Mouse (Mus musculus) lung, postnatal 36 days (tissue): Measurements from ENCODE around the gene Tpm1.

Experiments used
- DNase-seq: peaks from one replicate; pipeline ENCODE4 v3.0.0; 2022; ENCODE audit warnings: mixed read lengths

The Tpm1 gene

DNA sequence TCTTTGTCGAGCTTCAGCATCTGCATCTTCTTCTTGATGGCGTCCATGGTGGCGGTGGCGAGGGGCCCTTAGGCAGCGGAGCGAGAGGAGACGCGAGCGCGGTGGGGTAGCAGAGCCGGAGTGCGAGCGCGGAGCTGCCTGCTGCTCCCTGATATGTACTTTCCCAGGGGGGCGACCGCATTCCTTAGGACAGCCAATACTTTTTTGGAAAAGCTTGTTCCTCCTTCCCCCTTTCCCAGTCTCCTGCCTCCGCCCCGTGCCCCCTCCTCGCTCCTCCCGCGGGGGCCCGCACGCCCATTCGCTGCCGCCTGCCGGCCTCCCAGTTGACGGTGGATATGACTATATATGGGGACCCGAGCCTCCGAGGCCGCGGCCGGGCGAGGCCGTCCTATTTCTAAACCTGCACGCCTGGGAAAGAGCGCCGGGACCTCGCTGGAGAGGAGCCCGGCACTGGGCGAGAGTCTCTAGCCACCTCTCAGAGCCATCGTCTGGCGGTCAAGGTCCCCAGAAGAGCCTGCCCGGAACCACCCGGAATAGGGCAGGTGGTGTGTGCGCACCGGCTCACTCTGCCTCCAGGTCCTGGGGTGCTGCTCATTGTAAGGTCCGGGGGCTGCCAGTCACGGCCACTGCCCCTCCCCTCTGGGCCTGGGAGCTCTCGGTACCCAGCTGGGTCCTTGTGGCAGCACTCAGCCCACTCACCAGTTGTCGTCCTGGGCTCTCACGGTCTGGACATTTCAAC lies at the start of gene Tpm1:
Gene Tpm1, minus strand, starts transcription at position 321 of the 739 bp plus-strand sequence.
- DNase-seq, result peak; percentile 68

DNA sequence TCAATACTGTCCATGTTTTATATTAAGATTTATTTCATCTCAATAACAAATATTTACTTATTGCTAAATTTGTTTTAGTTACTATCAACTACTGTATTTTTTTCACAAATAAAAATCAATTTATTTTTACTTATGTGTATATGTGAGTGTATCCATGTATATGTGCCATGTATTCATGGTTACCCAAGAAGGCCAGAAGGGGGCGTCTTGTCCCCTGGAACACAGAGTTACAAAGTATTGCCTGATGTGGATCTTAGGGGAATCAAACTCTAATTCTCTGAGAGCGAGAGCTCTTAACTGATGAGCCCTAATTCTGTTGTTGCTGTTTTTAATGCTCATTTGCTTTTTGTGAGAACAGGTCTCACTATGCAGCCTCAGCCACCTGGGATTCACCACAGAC lies 45.2 kb upstream of the Tpm1 start:
- DNase-seq, result no peak

DNA sequence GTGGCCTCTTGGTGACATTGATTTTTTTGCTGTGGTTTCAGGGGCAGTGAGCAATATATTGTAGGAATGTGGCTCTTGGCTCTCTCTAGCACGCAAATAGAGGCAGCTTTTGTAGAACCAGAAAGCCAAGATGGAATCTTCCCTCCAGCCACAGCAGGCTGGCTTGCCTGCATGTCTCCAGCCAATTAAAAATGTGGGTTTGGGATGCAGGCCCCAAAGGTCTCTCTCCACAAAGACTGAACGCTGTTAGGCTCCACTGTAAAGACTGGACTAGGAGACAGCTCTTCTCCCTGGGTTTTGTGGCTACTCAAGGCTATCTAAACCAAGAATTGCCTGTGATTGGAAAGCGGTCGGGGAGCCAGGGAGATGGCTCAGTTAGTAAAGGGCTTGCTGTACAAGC lies 43.0 kb upstream of the Tpm1 start:
- no peak for DNase-seq

DNA sequence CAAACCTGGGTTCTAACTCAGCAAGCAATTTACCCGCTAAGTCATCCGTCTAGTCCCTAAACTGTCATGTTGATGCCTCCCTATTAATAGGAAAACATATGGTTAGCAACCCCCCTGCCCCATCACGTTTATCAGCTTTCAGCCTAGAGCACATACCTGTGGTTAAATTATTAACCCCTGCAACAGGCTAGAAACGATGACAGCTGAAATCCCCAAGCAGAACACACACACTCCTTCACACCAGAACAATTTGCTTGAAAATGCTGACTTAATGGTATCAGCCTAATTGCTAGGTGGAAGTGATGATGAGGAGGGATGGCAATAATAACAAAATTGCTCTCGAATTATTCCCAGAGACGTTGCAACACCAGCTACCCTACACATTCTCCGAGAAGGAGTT lies 42.4 kb upstream of the Tpm1 start:
- DNase-seq, result no peak

DNA sequence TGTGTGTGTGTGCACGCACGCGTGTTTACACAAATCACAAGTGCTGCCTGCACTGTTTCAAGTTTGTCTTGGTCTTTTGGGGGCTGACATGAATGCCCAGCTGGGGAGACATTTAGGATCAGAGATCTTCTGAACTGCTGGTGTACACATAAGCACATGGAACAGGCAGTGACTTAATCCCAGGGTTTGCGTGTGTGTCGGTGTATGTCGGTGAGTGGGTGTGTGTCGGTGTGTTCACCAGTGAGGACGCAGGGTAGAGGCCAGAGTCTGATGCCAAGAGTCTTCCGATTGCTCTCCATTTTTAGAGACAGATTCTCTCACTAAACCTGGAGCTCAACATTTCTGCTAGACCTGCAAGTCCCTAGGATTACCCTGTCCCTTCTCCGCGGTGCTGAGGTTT lies 41.9 kb upstream of the Tpm1 start:
- no peak for DNase-seq

DNA sequence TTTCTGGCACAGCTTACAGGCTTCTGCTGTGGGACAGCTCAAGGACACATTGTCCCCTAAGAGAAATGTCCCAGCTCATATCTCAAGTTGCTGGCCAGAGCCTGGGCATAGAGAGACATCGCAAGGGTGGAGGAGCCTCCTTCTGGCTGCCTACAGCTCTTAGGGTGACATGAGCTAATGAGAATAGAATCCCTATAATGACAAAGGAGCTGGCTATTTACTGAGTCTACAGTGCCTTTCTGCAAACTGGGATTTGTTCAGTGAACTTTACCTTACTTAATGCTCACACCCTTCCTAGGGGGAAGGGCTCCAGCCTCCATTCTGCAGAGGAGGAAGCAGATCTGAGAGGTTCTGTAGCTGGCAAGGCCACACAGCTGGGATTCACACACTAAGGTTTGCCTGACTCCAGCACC lies 41.4 kb upstream of the Tpm1 start:
- DNase-seq, result no peak

DNA sequence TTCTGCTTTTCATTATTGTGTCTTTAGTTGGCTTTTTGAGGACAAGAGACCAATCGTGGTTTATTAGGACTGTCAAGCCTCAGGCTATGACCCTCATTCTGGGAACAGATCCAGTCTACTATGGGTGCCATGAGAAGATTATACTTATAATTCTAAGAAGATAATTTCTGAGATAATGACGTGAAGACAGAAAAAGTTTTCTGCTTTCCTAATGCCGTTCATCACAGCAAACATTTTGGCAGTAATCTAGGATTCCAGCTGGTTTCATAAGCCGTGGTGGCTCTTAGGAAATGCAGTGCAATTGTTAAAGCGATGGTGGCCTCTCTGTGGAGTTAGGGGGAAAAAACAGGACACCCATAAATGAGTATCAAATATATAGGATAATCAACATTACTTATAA lies 40.0 kb upstream of the Tpm1 start:
- peak; percentile 18 for DNase-seq

DNA sequence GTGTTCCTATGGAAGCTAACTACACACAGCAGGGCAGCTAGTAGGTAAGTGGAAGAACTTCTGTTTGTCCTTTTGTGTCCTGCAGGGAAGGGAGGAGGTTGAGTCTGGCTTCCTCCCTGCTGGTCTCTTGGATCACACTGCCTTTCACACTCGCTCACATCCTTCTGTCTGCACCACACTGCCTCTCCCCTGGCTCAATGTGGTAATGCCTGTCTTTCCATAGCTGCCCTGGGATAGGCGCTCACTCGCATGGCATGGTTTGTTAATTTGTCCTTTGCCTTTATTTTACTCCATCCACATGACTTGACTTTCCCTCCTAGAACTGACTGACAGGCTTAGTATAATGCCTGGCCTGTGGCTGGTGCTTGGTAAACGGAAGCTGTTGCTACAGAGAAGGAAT lies 34.6 kb upstream of the Tpm1 start:
- no peak for DNase-seq

DNA sequence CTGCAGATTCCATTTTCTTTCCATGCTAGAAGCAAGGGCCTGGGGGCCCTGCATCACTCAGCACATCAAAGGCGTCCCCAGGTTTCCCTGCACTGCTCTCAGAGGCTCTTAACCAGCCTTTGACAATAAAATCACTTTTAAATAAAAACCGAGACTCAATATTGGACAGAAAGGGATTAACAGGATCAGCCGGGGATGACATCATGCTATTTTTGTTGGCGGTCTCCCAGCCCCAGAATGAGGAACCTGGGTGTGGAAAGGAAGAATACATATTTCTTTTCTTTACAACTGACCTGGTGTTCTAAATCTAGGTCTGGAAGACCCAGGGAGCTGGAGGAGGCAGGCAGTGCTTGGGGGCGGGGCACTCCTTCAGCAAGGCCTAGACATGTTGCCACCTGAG lies 32.5 kb upstream of the Tpm1 start:
- no peak for DNase-seq

DNA sequence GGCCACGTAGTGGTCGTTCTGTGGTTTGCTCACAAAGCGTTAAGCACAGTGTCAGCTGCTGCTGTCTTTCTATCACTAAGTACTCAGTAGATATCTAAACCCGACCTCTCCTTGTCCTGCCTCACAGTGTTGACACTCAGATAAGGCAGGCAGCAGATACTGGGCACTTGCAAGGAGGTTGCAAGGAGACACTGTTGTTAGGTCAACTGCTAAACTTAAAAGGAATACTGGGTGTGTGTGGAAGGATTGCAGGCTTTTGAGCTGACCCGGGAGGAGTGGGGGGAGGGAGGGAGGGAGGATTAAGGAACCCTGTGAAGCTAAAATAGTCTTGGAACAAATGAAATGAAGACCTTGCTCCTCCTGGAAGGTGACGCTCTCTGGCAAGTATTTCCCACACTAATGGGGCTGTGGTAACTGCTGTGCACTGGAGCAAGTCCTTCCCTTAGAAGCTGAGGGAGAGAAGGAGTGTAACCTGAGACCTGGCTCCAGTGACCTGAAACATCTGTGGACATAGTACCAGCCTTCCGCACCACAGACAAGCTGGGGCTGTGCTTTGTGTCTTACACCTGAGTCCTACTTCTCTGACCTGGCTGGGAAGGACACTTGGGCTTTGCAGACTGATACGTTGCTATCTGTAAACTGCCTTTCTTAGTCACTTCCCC lies 28.6 kb upstream of the Tpm1 start:
- DNase-seq, result no peak

DNA sequence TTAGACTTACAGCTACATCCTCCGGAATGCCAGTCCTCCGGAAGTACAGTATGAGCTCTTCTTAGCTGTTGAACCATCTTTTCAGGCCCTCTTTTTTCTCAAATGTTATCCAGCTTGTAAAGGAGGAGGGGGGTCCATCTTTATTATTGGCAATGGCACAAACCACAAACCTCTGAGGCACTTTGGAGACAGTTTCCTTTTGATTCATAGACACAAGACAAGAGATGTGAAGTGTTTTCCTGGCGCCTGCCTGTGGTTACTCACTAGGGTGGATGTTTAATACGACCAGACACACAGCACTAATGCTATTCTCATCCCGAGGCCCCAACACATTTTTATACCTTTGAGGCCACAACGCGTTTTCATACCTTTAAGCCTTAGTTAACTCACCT lies 28.1 kb upstream of the Tpm1 start:
- no peak for DNase-seq

DNA sequence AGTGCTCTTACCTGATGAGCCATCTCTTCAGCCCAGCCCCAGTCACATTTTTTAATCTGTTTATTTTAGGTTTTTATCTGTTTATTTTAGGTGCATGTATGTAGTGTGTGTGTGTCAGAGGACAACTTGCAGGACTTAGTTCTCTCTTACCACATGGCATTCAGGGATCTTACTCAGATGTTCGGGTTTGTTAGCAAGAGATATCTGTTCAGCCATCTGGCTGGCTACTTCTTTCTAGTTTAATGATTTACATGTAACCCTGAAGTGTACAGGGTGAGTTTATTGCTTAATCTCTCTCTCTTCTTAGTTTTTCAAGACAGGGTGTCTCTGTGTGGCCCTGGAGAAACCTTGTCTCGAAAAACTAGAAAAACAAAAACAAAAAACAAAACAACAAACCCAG lies 23.0 kb upstream of the Tpm1 start:
- DNase-seq, result no peak

DNA sequence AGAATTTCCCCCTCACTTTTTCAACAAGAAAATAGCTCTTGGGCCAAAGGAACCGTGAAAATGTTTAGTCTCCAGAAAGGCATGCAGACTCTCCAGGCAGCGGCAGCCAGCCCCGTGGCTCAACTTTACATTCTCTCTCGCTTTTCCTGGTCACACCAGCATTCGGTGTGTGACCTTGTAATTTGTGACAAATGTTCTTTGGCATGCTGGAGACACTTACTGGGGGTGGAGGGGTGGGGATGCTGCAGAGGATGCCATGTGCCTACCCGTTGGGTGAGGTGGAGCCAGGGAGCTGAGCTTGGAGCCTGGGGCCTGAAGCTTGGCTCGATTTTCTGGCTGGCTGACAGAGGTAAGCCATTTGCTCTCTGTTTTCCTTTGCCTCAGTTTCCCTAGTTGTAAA lies 22.4 kb upstream of the Tpm1 start:
- DNase-seq, result no peak

DNA sequence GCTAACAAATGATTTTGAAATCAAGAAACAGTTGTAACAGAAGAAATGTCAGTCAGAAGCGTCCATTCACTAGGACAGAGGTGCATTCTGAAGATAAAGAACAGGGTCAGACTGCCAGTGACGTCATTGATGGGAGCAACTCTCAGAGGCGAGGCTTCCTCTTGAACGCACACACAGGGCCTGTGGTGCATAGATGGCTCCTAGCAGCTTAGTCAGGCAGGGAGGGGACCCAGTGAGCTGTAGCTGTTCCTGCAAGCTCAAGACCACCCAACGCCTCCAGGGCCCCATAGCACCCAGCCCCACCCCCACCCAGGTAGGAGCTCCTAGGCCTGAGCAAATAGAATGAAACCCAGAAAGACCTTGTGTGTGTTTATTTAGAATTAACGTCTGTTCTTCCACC lies 21.9 kb upstream of the Tpm1 start:
- no peak for DNase-seq

DNA sequence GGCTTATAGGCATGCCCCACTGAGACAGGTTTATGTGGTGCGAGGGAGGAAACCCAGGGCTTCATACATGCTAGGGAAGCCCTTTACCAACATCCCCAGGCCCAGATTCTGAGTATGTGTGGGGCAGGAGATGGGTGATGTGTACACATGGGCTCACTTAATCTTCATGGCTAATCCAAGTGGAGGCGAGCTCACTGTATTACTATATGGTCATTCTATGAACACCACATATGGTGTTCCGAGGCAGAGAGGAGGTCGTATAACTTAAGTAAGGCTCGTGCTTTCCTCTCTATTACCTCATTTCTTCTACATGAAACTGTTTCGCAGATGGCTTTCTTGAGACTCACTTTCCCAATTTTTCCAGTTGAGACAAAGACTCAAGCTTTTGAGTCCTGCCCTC lies 17.4 kb upstream of the Tpm1 start:
- no peak for DNase-seq

DNA sequence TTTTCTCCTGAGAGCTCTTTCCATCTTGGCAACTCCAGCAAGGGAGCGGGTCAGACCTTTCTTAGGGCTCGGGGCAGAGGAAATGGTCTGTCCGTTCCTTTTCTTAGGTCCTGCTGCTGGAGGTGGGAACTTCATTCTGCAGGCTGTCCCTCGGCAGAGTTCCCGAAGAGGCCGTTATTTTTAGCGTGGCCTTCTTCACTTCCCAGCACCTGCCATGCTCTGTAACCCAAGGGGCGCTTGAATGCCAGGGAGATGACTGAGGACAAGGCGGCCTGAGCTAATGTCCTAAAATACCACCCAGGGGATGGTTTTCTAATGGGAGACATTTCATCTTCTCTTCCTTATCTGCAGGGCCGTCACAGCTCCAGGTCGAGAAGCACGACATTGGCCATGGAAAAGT lies 10.5 kb upstream of the Tpm1 start:
- DNase-seq, result no peak

DNA sequence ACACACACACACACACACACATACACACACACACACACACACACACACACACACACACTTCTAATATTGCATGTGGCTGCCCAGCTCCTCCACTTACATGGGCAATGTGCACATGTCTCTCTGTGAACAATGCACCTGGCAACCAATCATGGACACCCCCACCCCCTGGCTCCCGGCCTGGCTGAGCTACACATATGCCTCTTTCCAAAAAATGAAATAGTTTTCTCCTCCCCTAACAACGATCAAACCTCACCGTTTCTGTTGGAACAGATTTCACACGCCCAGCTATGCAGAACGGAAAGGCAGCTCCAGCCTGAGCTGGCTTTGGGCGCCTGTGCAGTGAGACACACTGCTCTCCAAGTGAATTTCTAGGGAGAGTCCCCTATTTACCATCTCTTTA lies 9.2 kb upstream of the Tpm1 start:
- no peak for DNase-seq

DNA sequence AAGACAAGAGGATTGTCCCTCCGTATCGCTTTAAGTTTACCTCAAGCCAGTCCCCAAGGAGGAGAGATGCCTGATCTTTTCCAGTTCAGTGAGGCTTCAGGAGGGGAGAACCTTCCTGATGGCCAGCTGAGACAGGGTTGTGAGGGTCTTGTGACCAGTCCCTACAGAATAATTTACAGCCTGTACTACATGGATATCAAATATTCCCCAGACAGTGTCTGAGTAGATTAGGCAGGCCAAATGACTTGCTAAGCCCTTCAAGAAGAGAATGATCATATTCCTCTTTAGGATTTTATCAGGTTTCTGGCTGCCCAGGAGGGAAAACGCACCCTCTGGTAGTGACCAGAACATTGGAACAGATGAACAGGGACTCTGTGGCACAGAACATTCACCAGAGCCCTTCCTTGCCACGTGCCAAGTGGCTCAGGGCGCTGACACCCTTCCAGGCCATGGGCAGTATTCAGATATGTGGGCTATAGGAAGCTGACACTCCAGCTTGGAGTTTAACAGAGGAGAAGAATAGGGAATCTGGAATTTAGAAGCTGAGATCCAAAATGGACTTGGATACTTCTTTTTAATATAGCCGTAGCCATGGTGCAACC lies 1.6 kb upstream of the Tpm1 start:
- DNase-seq, result no peak

DNA sequence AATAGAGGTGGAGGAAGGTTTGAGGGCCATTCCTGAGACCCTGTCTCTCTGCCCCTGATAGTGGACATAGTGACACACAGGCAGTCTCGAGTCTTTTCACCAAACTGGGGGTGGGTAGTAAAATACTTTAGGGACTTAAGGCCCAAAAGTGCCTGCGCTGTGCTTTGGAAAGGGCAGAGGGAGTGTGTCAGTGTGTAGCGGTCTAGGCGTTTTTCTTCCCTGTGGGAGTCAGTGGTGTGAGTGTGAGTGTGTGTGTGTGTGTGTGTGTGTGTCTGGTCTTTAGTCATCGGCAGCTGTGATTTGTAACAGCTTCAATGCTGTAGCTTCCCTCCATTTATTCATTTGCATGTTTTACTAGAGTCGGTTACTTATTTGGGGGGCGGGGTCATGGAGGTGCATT lies 630 bp upstream of the Tpm1 start:
- DNase-seq, result no peak

DNA sequence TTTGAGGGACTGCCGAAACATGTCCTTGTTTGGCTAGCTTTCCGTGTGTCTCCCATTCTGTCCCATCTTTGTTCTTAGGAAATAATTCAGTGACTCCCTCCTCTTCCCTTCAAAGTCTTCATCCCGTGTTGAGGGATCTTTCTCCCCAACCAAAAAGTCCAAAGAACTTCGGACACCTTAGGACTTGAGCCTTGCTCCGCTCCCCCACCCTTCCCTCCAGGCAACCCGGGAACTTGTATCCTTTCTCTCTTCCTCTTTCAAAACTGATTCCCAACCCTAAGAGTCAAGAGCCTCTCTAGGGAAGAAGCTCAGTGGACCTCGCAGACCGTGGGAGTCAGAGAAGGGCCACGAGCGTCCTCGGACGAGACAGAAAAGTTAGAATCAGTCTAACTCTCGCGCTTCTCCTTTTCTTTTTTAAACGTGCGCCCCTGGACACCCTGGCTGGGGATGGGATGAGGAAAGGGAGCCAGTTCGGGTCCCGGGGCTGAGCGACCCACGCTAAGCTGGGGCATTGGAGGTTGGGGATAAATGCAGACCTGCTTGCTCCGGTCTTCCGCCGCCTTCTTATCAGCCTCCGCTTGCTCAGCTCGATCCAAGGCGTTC lies 622 bp downstream of the Tpm1 start:
- DNase-seq, result no peak

DNA sequence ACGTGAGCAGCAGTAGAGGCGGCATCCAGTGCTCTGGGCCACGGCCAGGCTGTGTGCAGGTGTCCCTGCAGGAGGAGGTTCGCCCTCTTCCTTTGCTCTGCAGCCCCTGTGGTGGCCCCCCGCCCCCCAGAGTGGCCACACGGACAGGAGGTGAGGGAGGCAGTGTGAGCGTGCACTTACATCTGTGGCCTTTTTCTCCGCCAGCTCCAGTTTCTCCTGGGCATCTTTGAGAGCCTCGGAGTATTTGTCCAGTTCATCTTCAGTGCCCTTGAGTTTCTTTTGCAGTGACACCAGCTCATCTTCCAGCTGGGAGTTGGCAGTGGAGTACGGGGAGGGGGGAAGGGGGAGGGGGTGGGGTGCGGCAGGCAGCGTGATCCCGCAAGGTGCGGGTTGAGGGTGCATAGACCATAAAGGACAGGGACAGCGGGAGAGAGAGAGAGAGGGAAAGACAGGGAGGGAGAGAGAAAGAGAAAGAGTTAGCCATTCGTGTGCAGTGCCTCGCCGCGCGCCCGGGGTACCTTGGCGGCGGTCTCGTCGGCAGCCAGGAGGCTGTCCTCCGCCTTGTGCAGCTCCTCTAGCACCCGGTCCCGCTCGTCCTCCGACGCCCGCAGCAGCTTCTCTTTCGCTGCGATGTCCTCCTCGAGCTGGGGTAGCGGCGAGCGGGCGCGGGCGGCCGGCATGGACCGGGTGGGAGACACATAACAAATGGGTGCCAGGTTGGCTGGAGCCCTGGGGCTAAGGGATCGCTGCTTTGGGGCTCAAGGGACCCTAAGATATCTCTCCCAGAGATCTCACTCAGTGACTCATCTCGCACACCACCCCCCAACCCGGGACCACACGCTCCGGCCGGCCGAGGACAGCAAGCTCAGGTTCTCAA lies 1.4 kb downstream of the Tpm1 start:
- no peak for DNase-seq

DNA sequence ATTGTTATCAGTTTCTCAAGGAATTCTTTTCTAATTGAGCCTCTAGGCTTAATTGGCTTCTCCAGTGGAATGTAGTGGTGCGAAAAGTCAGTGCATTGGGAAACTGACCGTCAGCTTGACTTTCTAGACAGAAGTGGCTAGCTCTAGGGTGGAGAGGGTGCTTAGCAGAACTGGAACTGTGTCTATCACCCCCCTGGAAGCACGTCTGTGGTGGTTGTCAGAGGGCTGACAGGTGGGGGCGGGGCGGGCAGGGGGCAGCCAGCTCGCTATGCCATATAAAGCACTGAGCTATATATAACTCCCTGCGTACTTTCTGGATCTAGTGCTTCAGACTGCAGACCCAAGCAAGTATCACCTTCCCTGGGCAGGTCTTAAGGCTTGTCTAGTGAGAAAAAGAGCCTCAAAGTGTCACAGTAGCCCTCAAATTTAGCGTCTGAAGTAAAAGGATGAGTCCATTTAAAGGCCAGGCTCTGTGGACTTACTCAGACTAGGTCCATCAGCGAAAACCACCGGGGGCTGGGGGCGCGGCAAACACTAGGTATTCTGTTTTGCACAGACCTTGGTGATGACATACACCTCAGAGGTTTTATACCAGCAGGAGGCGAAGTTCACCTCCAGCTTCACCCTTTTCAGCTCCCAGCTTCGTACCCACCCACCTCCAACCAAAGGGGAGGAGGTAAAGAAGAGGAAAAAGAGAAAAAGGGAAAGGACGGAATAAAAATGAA lies 2.2 kb downstream of the Tpm1 start:
- DNase-seq, result peak; percentile 47
